Mouse (Mus musculus) lung, adult 2 months (tissue): ENCODE results near the gene Prkg1.

Experiments used
- CTCF ChIP-seq: fragments of 200-500 bp; IDR thresholded peaks from 2 replicates; pipeline ENCODE4 v1.5.1; 2011; ENCODE audit warnings: mild to moderate bottlenecking, low read length, control low read depth; ENCODE audit not compliant: insufficient read depth
- POLR2A ChIP-seq: fragments of 200-500 bp; IDR thresholded peaks from 2 replicates; pipeline ENCODE4 v1.6.1; 2011; ENCODE audit warnings: low read depth, mild to moderate bottlenecking, control low read depth, low read length, borderline replicate concordance; ENCODE audit errors: extremely low read depth

DNA sequence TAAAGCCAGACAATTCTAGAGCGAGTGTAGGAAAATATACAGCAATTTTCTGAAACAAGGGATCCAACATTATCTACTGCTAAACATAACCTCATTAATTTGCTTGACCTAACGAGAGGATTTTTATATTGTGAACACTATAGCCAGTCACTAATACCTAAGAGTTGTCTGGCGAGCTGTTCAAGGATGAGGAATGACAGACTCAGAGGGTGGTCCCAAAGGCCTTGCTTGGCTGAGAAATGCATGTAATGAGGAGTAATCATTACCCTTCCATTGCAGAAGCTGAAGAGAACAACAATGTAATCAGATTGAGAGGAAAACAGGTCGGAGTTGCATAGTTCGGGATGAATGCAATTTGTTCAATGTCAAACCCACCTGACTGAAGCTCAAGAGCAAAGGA, 174.1 kb downstream of the Prkg1 start:
- no peak for TF ChIP-seq CTCF
- no peak for TF ChIP-seq POLR2A
